19 mouse cellular contexts compared by ENCODE assay signal in the genomic region with DNA sequence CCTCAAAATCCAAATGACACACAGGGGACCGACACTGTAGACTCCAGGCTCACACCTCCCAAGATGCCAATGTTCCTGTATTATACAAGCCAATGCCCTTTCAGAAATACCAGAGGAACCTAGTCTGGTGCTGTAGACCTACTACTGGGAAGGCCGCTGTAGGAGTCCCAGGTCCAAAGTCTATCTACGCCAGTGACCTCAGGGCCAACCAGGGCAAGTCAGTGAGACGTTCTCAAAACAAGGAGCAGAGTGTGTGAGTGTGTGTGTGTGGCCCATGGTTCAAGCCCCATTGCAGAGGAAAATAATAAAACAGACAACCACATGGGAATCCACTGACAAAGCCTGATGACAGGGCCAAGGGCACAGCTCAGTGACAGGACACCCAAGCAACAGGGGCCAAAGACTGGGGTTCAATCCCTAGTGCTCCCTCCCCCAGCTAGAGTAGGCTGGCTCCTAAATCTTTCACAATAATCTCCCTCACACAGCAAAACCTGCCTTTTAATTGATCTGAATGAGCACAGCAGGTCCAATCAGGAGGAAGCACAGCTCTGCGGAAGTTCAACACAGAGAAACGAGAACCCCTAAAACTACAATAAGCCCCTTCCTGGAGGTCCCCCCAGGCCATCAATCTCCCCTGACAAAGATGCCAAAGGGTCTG. TPM values are rescaled to one million over a fixed set of nuclear protein-coding genes. Genes with fewer than 3 reads are reported as not detected.
DNase-seq lines count a peak whose midpoint lies in the region; ATAC-seq and TF ChIP-seq lines count a peak whose summit lies in the region.
"Had no signal": no experiment of that assay in that cellular context is flagged by ENCODE, and none has a peak within 500 bp of the region (broad histone marks: within the 10 kb centered on the region; RNA-seq: fewer than 3 reads in every experiment).

No protein-coding gene starts in this region.

- no peak for TF ChIP-seq EP300 in lung, postnatal 0 days (IDR thresholded peaks at IDR 0.05)

- H3K4me3 ChIP-seq in intestine, embryonic 15.5 days (replicated peaks), result no peak overlapping the region
- H3K4me3 ChIP-seq in intestine, postnatal 0 days (ENCODE audit: low read depth, low read length), result no peak overlapping the region
- H3K4me3 ChIP-seq in liver, embryonic 15.5 days (replicated peaks), result no peak overlapping the region
- no peak overlapping the region for H3K4me3 ChIP-seq in hindbrain, embryonic 13.5 days
- no peak overlapping the region for H3K4me3 ChIP-seq in lung, postnatal 0 days (ENCODE audit: low read depth, low read length)
- H3K4me3 ChIP-seq: forebrain, embryonic 13.5 days; gastrocnemius, adult 2 months; heart, embryonic 10.5 days; hindbrain, embryonic 12.5 days had no signal

- no peak for DNase-seq in T-cell, adult 2 months (ENCODE audit: low spot score)
- no peak for DNase-seq in lung, postnatal 0 days (ENCODE audit: low spot score)
- DNase-seq: adrenal gland, postnatal 14 days; cerebellum, adult 11-12 months; cerebellum, adult 9-10 months; cerebellum, postnatal 25 days; forebrain, postnatal 0 days; gastrocnemius, adult 2 months; gastrocnemius, postnatal 25 days; heart, postnatal 10 days; heart, postnatal 4 days had no signal

- WGBS in intestine, embryonic 15.5 days, result 69% methylated on average over 6 of the region's 6 CpGs
- 68% methylated on average over 6 of the region's 6 CpGs for WGBS in intestine, postnatal 0 days
- WGBS in liver, embryonic 15.5 days (ENCODE audit: insufficient replicate concordance), result 83% methylated on average over 6 of the region's 6 CpGs
- WGBS in hindbrain, embryonic 13.5 days, result 71% methylated on average over 6 of the region's 6 CpGs
- 65% methylated on average over 6 of the region's 6 CpGs for WGBS in lung, postnatal 0 days

- no peak overlapping the region for H3K27ac ChIP-seq in intestine, embryonic 15.5 days
- H3K27ac ChIP-seq in intestine, postnatal 0 days (ENCODE audit: low read depth, low read length), result peak overlapping the region; percentile 3; the same call in 1 of the 2 replicates
- H3K27ac ChIP-seq in liver, embryonic 15.5 days (replicated peaks), result 0 out of 2 replicates have a peak overlapping the region, but pooled peaks have one; percentile 19
- no peak overlapping the region for H3K27ac ChIP-seq in hindbrain, embryonic 13.5 days
- no peak overlapping the region for H3K27ac ChIP-seq in lung, postnatal 0 days (ENCODE audit: low read length)
- H3K27ac ChIP-seq: forebrain, embryonic 13.5 days; gastrocnemius, adult 2 months; heart, embryonic 10.5 days; hindbrain, embryonic 12.5 days; hindbrain, postnatal 0 days had no signal

- H3K4me2 ChIP-seq in intestine, embryonic 15.5 days (replicated peaks), result no peak overlapping the region
- H3K4me2 ChIP-seq in intestine, postnatal 0 days (replicated peaks; ENCODE audit: low read depth), result no peak overlapping the region
- H3K4me2 ChIP-seq in liver, embryonic 15.5 days, result no peak overlapping the region
- no peak overlapping the region for H3K4me2 ChIP-seq in hindbrain, embryonic 13.5 days
- H3K4me2 ChIP-seq in lung, postnatal 0 days (replicated peaks; ENCODE audit: low read depth, low read length), result no peak overlapping the region
- H3K4me2 ChIP-seq: forebrain, embryonic 13.5 days; hindbrain, embryonic 12.5 days had no signal

- H3K36me3 ChIP-seq in intestine, embryonic 15.5 days, result peaks cover 68% of the 10 kb centered on the region
- H3K36me3 ChIP-seq in intestine, postnatal 0 days (ENCODE audit: control insufficient read depth, insufficient read depth), result peaks cover 74% of the 10 kb centered on the region
- H3K36me3 ChIP-seq in liver, embryonic 15.5 days (replicated peaks), result peaks cover 99% of the 10 kb centered on the region
- H3K36me3 ChIP-seq in hindbrain, embryonic 13.5 days, result peaks cover 17% of the 10 kb centered on the region; the same call in 1 of the 2 replicates
- H3K36me3 ChIP-seq in lung, postnatal 0 days (ENCODE audit: insufficient read depth, low read length), result no peaks in the 10 kb centered on the region

- peak; percentile 48; the same call in 1 of the 2 replicates for ATAC-seq in intestine, embryonic 15.5 days
- ATAC-seq in intestine, postnatal 0 days, result peak; percentile 66
- 0 out of 2 replicates have a peak, but pooled peaks have one; percentile 20 for ATAC-seq in liver, embryonic 15.5 days (ENCODE audit: insufficient read depth)
- no peak for ATAC-seq in hindbrain, embryonic 13.5 days (ENCODE audit: low FRiP score)
- ATAC-seq in lung, postnatal 0 days, result no peak
- ATAC-seq: forebrain, embryonic 13.5 days; forebrain, postnatal 0 days; hindbrain, postnatal 0 days had no signal

- H3K9me3 ChIP-seq in intestine, embryonic 15.5 days, result no peaks in the 10 kb centered on the region
- no peaks in the 10 kb centered on the region for H3K9me3 ChIP-seq in intestine, postnatal 0 days (ENCODE audit: control insufficient read depth)
- H3K9me3 ChIP-seq in liver, embryonic 15.5 days (replicated peaks), result no peaks in the 10 kb centered on the region
- no peaks in the 10 kb centered on the region for H3K9me3 ChIP-seq in hindbrain, embryonic 13.5 days
- no peaks in the 10 kb centered on the region for H3K9me3 ChIP-seq in lung, postnatal 0 days (ENCODE audit: low read length)
- H3K9me3 ChIP-seq: forebrain, embryonic 13.5 days; heart, embryonic 10.5 days; hindbrain, embryonic 12.5 days had no signal

- H3K9ac ChIP-seq in intestine, embryonic 15.5 days, result no peak overlapping the region
- H3K9ac ChIP-seq in intestine, postnatal 0 days (ENCODE audit: low read depth, low read length), result no peak overlapping the region
- H3K9ac ChIP-seq in liver, embryonic 15.5 days, result no peak overlapping the region
- H3K9ac ChIP-seq in hindbrain, embryonic 13.5 days, result no peak overlapping the region
- no peak overlapping the region for H3K9ac ChIP-seq in lung, postnatal 0 days (replicated peaks; ENCODE audit: low read depth)
- H3K9ac ChIP-seq: forebrain, embryonic 13.5 days; forebrain, postnatal 0 days; hindbrain, embryonic 12.5 days had no signal

- H3K27me3 ChIP-seq in intestine, embryonic 15.5 days (replicated peaks), result no peaks in the 10 kb centered on the region
- no peaks in the 10 kb centered on the region for H3K27me3 ChIP-seq in intestine, postnatal 0 days (replicated peaks; ENCODE audit: control insufficient read depth, insufficient read depth, low read length)
- H3K27me3 ChIP-seq in liver, embryonic 15.5 days, result no peaks in the 10 kb centered on the region
- no peaks in the 10 kb centered on the region for H3K27me3 ChIP-seq in hindbrain, embryonic 13.5 days
- no peaks in the 10 kb centered on the region for H3K27me3 ChIP-seq in lung, postnatal 0 days (replicated peaks; ENCODE audit: insufficient read depth, low read length)
- H3K27me3 ChIP-seq: forebrain, embryonic 13.5 days; hindbrain, embryonic 12.5 days had no signal

- H3K4me1 ChIP-seq in intestine, embryonic 15.5 days (replicated peaks), result no peaks in the 10 kb centered on the region; the same call in 1 of the 2 replicates
- H3K4me1 ChIP-seq in intestine, postnatal 0 days (replicated peaks; ENCODE audit: control insufficient read depth, insufficient read depth, low read length), result no peaks in the 10 kb centered on the region
- H3K4me1 ChIP-seq in liver, embryonic 15.5 days (replicated peaks), result peaks cover 3% of the 10 kb centered on the region; the same call in 1 of the 2 replicates
- no peaks in the 10 kb centered on the region for H3K4me1 ChIP-seq in hindbrain, embryonic 13.5 days (replicated peaks)
- peaks cover 2% of the 10 kb centered on the region; the same call in 1 of the 2 replicates for H3K4me1 ChIP-seq in lung, postnatal 0 days (ENCODE audit: insufficient read depth, low read depth, low read length)
- H3K4me1 ChIP-seq: forebrain, embryonic 13.5 days; heart, embryonic 10.5 days; hindbrain, embryonic 12.5 days had no signal

- no peak for TF ChIP-seq CTCF in intestine, postnatal 0 days (IDR thresholded peaks at IDR 0.05; ENCODE audit: low read depth)
- no peak for TF ChIP-seq CTCF in lung, postnatal 0 days (IDR thresholded peaks at IDR 0.05)

RNA-seq across cellular contexts. Expression of a gene that starts 11.0 kb away (rescaled TPM):
- polyA plus RNA-seq in intestine, embryonic 15.5 days (2015; fragmentation: Nextera tagmentation; extraction: Ambion mirVana), result 414 and 444 TPM in 2 replicates
- polyA plus RNA-seq in intestine, postnatal 0 days (2015; fragmentation: Nextera tagmentation; extraction: Ambion mirVana), result 100 and 133 TPM in 2 replicates
- polyA plus RNA-seq in liver, embryonic 15.5 days (2015; fragmentation: Nextera tagmentation; extraction: Ambion mirVana), result 292 and 305 TPM in 2 replicates
- 99.4 and 113 TPM in 2 replicates for polyA plus RNA-seq in hindbrain, embryonic 13.5 days (2015; fragmentation: Nextera tagmentation; extraction: Ambion mirVana)
- polyA plus RNA-seq in lung, postnatal 0 days (2015; fragmentation: Nextera tagmentation; extraction: Ambion mirVana), result 46.4 and 46.5 TPM in 2 replicates

RNA-seq across cellular contexts. Expression of a gene that starts 56.9 kb away (rescaled TPM):
- 21.5 and 21.9 TPM in 2 replicates for polyA plus RNA-seq in intestine, embryonic 15.5 days (2015; fragmentation: Nextera tagmentation; extraction: Ambion mirVana)
- polyA plus RNA-seq in intestine, postnatal 0 days (2015; fragmentation: Nextera tagmentation; extraction: Ambion mirVana), result 21.6 and 30.6 TPM in 2 replicates
- polyA plus RNA-seq in liver, embryonic 15.5 days (2015; fragmentation: Nextera tagmentation; extraction: Ambion mirVana), result 8.3 and 10.2 TPM in 2 replicates
- polyA plus RNA-seq in hindbrain, embryonic 13.5 days (2015; fragmentation: Nextera tagmentation; extraction: Ambion mirVana), result 114 TPM in 2 replicates
- polyA plus RNA-seq in lung, postnatal 0 days (2015; fragmentation: Nextera tagmentation; extraction: Ambion mirVana), result 24.5 and 31.5 TPM in 2 replicates

Comparison
In these comparisons a context has a peak if more than half of its experiments do, and no peak if none do; other contexts are left out.
1. H3K27ac ChIP-seq: peak in intestine, postnatal 0 days (single experiment) and liver, embryonic 15.5 days (single experiment); none in intestine, embryonic 15.5 days (single experiment), hindbrain, embryonic 13.5 days (single experiment) and lung, postnatal 0 days (single experiment).
2. ATAC-seq: peak in intestine, embryonic 15.5 days (single experiment), intestine, postnatal 0 days (single experiment) and liver, embryonic 15.5 days (single experiment); none in hindbrain, embryonic 13.5 days (single experiment) and lung, postnatal 0 days (single experiment).